Mouse (Mus musculus) CH12.LX (cell line): ENCODE results near the gene Speer4d.
"Not testable (repeated sequence)": the region's sequence is repeated elsewhere in the genome, so short reads cannot be mapped to it uniquely, and the experiment has no call there.

Experiments
- CTCF ChIP-seq, 2 experiments: IDR thresholded peaks in 1 of 2; conservative IDR thresholded peaks in 1 of 2; 2 replicates each; pipeline ENCODE4 v1.5.1; 2011 to 2012; ENCODE audit warnings: low read depth in 2 of 2, low read length in 2 of 2, improper control_type of control experiment in 1 of 2, inconsistent platforms in 1 of 2, mild to moderate bottlenecking in 1 of 2, moderate library complexity in 1 of 2
- EP300 ChIP-seq: IDR thresholded peaks from 2 replicates; pipeline ENCODE4 v1.6.1; 2011; ENCODE audit warnings: low read length, improper control_type of control experiment
- ETS1 ChIP-seq: conservative IDR thresholded peaks from 2 replicates; pipeline ENCODE4 v1.6.1; 2012; ENCODE audit warnings: low read depth, mild to moderate bottlenecking, inconsistent platforms, low read length, improper control_type of control experiment, moderate library complexity
- HCFC1 ChIP-seq: IDR thresholded peaks from 2 replicates; pipeline ENCODE4 v1.6.1; 2012; ENCODE audit warnings: low read depth, mild to moderate bottlenecking, inconsistent platforms, low read length, improper control_type of control experiment
- JUND ChIP-seq: conservative IDR thresholded peaks from 2 replicates; pipeline ENCODE4 v1.6.1; 2011; ENCODE audit warnings: low read depth, low read length, improper control_type of control experiment
- MAFK ChIP-seq: IDR thresholded peaks from 2 replicates; pipeline ENCODE4 v1.6.1; 2011; ENCODE audit warnings: low read length, improper control_type of control experiment; ENCODE audit not compliant: insufficient replicate concordance
- MEF2A ChIP-seq: IDR thresholded peaks from 2 replicates; pipeline ENCODE4 v1.6.1; 2014; ENCODE audit warnings: low read depth, mild to moderate bottlenecking, inconsistent platforms, low read length, improper control_type of control experiment, borderline replicate concordance
- MYC ChIP-seq: IDR thresholded peaks from 2 replicates; pipeline ENCODE4 v1.6.1; 2011; ENCODE audit warnings: low read depth, mild to moderate bottlenecking, improper control_type of control experiment, low read length
- POLR2A ChIP-seq: IDR thresholded peaks from 2 replicates; pipeline ENCODE4 v1.6.1; 2011; ENCODE audit warnings: low read depth, mild to moderate bottlenecking, improper control_type of control experiment, low read length
- POLR2AphosphoS2 ChIP-seq: IDR thresholded peaks from 2 replicates; pipeline ENCODE4 v1.6.1; 2011; ENCODE audit warnings: low read depth, low read length, improper control_type of control experiment
- RAD21 ChIP-seq: IDR thresholded peaks from 2 replicates; pipeline ENCODE4 v1.6.1; 2011; ENCODE audit warnings: low read depth, mild to moderate bottlenecking, low read length, improper control_type of control experiment, moderate library complexity
- USF1 ChIP-seq: IDR thresholded peaks from 2 replicates; pipeline ENCODE4 v1.6.1; 2014; ENCODE audit warnings: low read depth, mild to moderate bottlenecking, inconsistent platforms, low read length, improper control_type of control experiment
- USF2 ChIP-seq: conservative IDR thresholded peaks from 2 replicates; pipeline ENCODE4 v1.6.1; 2011; ENCODE audit warnings: low read depth, low read length, improper control_type of control experiment
- ZC3H11A ChIP-seq: IDR thresholded peaks from 2 replicates; pipeline ENCODE4 v1.6.1; 2012; ENCODE audit warnings: low read depth, mild to moderate bottlenecking, inconsistent platforms, low read length, improper control_type of control experiment

GRCm38 (mm10) chr5:15588291-15588690 lies 30.6 kb upstream of the Speer4d start:
- not testable (repeated sequence) for TF ChIP-seq POLR2A, HCFC1, MEF2A, MYC, USF2, POLR2AphosphoS2, ZC3H11A, ETS1, EP300, USF1, JUND, MAFK
- peak; percentile 21 to 63; a peak in 3 of 4 replicates for TF ChIP-seq CTCF (conservative IDR thresholded peaks at IDR 0.05 in 1 of 2, IDR thresholded peaks at IDR 0.05 in 1 of 2; ENCODE audit: low read depth in 2 of 2, low read length in 2 of 2)
- peak; percentile 56 for TF ChIP-seq RAD21
